Mouse (Mus musculus) left cerebral cortex, postnatal 10 days (tissue): ENCODE measurements around the gene Zfp445. TPM values are rescaled to one million over a fixed set of nuclear protein-coding genes. Genes with fewer than 3 reads are reported as not detected.

Source experiments
- DNase-seq, 2 experiments: peaks; one replicate each; pipeline ENCODE4 v3.0.0; 2021 to 2022; ENCODE audit warnings: low spot score in 2 of 2, mixed read lengths in 1 of 2; ENCODE audit errors: extremely low spot score in 1 of 2
- intact Hi-C: fragments of 180-260 bp; cut with DNase I; formaldehyde crosslinking; loops from one replicate; pipeline ENCODE4 v1.15.1; 2025
- total RNA-seq, 2 experiments: library from RNA; stranded (reverse); gene quantifications; 2 replicates each; pipeline ENCODE4 v1.2.3; 2021

Zfp445 gene
- total RNA-seq, 2 experiments from 2014 or later, result 166 to 172 TPM

DNA sequence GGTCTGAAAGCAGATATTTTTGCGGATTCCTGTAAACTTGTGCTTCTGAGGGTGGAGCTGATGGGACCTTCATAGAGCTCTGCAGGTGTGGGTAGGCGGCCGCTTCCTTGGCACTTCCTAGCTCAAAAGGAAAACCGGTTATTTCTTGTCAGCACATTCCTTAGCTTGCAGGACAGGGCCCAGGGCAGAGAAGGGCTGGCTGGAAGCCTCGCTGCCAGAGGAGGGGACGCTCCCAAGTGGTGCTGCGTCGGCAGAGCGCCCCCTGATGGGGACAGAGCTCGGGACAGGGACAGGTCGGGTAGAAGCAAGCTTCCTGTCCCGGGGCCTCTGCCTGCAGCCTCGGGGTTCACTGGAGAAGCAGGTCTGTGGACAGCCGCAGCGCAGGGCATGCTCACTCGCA, 28.1 kb downstream of the Zfp445 start:
- peak in 1 of 2 experiments; percentile 62 for DNase-seq
- intact Hi-C loops, result no loop called here

DNA sequence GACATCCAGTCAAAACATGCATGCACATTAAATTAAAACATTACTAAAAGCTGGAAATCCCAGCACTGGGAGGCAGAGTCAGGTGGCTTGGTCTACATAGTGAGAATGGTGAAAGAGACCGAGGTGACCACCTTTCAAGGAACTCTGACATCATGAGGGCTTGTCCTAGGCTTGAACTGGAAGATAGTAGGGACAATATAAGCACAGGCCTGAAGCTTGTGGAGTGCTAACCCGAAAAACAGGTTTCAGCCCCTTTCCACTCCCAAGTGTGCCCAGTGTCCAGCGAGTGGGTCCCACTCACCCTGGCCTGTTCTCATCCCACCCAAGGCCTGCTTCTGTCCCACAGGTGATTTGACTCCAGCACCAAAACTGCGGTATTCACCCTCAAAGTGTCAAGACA, 28.6 kb downstream of the Zfp445 start:
- DNase-seq, result no peak
- intact Hi-C loops, result no loop called here

DNA sequence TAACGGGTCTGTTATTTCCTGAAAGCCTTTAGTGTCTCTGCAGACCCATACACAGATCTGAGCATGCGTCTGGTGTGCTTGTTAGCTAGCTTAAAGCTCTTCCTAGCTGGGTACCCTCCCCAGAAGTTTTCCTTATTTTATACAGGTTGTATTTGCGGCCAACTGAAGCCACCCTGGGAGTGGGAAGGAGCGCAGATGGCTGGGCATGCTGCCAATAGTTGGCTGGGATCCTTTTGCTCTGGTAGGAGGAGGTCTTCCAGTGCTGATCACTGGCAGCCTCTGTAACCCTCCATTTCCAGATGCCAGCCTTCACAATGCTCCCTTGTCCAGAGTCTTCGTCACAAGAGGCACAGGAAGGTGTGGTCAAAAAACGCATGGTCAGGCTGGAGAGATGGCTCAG, 29.0 kb downstream of the Zfp445 start:
- intact Hi-C loops, result no loop called here
- peak; percentile 70 to 84 for DNase-seq

DNA sequence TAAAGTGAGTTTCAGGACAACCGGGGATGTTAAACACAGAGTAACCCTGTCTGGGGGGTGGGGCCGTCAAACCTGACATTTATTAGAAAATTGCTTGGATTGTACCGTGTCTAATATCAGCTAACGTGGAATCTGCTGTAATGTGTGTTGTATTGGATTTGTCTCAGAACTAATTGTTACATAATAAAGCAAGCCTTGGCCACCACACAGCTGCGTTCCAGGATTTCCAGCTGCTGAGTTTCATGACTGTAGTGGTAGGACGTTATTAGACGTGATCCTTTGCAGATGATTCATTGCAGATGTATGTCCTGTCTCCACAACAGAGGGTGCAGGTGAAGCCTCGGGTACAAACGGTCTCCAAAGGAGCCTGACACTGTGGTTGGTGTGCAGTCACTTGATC, 29.7 kb downstream of the Zfp445 start:
- no peak for DNase-seq
- intact Hi-C loops, result no loop called here

DNA sequence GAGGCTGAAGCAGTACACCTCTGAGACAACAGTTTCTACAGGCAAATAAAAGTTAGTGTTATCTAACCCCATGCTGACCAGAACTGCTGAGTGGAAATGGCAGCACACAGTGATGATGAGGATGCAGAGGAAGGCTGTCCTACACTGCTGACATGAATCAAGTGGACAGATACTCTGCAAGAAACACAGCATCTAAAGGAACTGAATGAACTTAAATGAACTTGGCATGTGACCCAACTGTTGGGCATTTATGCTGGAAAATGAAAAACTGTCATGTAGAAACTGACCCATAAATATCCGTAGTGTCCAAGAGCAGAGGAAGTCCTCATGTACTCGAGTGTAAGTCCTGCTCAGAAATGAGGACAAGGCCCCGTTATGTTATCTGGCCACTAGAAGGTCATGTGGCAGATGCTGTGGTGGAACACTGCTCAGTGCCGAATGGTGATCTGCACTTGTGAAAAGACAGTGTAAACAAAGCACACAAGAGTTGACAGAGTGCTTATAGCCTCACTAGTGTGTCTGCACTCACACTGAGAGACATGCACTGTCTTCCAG, 35.9 kb downstream of the Zfp445 start:
- intact Hi-C loops, result no loop called here
- no peak for DNase-seq

DNA sequence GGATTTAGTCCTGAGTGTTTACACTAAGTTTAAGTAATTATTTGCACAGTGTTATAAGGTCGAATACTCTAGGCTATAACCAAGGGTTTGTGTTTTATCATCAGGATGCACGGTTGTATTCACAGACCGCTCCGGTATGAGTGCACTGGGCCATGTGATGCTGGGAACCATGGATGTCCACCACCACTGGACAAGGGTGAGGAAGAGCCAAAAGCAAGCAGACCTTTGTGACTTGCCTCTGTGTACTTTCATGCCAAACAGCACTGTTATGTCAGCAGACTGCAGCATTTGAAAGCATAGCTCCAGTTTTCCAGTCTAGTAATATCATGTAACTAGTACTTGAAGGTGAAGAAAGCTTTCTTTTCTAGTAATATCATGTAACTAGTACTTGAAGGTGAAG, 39.1 kb downstream of the Zfp445 start:
- no peak for DNase-seq
- intact Hi-C loops, result no loop called here

DNA sequence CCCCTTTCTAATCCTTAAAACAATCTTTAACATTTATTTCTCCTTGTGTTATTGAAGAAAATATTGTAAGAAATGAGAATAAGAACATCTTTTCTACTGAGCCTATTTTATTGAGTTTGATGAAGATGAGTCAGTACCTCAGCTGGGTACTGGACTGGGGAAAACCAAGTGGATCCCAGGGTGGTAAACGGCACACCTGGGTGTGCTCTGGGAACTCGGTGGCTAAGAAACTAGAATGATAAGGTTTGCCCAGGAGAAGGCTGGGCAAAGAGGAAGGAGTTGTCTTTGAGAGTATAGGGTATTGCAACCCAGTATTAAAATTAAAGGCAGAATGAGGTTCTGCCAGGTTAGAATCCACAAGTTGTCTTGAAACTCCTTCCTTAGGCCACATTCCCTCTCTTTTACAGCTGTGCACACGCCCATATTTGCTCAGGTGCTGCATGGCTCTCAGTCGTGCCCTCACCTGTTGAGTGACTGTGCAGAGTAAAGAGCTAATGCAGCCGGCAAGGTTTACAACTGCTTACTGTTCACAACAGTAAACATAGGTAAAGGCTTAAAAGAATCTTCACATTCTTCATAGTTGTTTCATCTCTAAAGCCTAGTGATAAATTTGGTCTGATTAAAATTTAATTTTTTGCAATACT, 42.3 kb downstream of the Zfp445 start:
- no peak for DNase-seq
- intact Hi-C loops, result no loop called here

DNA sequence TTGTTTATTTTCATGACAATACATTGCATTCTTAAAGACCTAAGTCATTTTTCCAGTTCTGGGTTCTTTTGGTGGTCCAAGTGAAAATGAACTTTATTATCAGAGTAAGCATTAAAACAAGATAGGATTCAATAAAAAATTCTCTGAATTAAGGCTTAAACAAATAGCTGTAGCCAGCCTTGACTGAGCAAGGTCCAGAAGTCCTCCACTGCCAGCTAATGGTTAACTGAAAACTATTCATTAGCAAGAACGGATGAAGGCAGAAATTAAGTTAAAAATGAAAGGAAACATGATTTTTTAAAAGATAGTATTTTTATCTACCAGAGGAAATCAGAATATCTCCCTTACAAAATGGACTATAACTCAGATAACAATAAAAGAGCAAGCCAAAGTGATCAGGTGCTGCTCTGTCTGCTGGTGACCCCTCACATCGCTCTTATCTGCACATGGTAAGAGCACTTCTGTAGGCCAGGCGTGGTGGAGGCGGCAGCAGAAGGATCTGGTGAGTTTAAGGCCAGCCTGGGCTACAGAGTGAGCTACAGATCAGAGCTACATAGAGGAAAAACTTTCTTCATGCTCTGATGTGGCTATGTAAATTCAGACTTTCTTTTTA, 50.5 kb downstream of the Zfp445 start:
- intact Hi-C loops, result no loop called here

DNA sequence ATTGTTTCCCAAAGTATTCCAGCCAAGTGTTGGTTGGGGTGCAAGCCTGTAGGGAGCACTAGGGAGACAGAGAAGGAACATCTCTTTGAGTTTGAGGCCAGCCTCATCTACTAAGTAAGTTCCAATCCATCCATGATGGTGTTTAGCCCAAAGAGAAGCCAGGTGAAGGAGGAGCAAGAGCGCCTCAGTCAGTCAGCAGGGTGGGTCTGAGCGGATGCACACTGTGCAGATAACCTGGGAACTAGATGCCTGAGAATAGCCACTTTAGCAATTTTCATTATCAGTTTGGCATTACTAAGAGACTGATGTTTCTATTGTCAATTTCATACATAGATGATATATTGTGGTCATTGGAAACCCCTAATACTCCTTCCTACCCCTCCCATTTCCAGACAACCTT, 51.0 kb downstream of the Zfp445 start:
- intact Hi-C loops, result no loop called here
- no peak for DNase-seq

More for the DNA sequence above, 50.5 kb downstream of the Zfp445 start:
- no peak for DNase-seq

DNA sequence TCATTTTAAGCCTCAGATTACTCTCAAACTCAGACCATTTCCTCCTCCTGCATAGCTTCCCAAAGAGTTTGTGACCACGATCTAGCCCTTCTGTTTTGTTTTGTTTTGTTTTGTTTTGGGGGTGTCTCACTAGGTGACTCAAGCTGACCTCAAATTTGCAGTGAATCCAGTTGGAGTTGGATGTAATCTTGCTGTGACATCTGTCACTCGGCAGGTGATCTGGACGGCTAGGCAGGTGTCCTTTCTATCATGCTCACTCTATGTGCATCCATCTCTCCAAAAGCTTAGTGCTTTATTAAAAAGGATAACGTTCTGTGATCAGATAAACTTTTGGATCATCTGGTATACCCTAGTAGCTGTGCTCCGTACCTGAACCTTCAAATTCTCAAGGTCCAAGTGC, 53.4 kb downstream of the Zfp445 start:
- intact Hi-C loops, result no loop called here
- no peak for DNase-seq

DNA sequence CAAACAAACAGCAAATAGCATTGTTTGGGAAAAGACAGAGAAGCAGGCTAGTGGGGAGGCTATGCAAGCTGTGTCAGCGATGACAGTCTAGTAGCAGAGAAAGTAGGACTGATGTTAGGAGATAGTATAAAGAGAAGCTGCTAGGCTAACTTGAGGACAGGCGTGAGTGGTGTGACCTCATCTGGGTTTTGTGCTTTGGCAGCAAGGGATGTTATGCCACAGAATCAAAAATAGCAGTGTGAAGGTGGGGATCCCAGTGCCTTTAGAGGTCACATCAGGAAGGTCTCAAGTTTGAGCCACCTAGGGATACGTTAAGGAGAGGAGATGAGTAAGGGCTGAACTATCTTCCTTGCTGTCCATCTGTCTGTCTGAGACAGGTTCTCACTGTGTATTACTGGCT, 55.6 kb downstream of the Zfp445 start:
- DNase-seq, result no peak
- intact Hi-C loops, result no loop called here

DNA sequence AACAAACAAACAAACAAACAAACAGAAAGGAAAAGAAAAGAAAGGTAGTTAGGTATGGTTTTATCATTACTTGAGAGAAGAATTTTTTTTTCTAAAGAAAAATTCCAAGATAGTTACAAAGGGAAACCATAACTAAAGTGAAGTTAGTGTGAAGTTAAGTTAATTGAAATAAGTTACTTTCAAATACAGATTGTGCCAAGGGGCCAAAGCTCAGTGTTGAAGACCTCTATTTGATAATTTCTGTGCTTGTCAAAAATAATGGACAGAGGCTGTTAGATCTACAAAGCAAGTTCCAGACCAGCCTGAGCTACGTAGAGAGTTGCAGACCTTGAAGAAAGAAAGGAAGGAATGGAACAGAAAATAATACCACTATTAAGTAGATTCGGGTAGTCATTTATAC, 58.6 kb downstream of the Zfp445 start:
- intact Hi-C loops, result no loop called here
- no peak for DNase-seq

DNA sequence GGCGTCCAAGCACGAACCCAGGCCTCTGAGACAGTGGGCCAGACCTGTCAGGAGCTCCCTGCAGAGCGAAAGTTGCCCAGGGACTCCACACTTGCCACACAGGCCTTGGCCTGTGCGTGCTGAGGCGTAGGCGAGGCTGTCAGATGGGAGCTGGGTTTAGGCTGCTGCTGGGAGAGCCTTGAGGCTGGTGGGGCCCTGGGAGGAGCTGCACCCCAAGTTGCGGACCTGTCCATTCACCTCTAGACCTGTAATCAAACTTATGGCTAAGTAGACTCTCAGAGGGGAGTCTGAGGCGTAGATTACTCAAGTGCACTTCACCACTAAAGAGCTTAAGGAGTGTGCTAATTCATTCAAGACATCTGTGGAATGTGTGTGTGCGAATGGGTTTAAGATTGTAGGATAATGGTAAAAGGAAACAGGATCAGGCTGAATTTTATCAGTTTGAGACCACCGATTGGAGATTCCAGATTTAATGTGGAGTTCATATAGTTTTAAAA, 59.9 kb downstream of the Zfp445 start:
- no peak for DNase-seq
- intact Hi-C loops, result no loop called here

DNA sequence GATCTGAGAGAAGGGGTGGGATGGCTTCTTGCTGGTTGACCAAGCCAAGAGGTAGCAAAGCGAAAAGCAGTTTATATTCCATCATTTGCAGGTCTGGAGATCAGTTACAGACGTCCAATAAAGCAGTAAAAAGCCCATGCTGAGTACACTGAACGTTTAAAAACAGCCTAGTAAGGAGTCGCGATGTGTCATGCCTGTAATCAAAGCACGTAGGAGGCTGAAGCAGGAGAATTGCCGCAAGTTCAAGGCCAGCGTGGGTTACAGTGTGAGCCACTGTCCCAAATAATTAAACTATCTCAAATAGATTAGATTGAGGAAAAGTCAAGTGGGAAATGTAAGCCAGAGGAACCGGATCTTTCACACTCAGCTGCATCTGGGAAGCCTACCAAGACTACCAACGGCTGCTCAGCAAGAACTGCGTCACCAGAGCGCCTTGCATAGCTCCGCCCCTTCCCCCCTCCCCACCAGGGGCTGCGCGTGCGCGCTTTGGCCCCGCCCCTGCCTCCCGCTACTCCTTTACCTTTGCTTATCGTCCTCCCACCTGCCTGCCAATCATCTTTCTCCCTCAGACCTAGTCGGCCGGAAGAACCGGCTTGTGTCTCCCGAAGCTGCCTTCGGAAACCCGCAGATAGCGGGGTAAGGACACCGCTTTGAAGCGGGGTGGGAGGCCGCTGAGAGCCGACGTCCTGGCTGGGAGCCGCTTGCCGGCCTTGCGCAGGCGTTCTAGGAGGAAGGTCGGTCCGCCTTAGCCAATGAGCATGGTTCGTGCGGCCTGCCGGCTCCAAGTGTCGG, 60.6 kb downstream of the Zfp445 start, which contains the start of gene Tcaim:
Tcaim (plus strand) TSS at position 487 of the 792 bp plus-strand sequence.
- intact Hi-C loops, result no loop called here
- DNase-seq, result peak; percentile 88 to 96

Other genes starting within 250 kb of the Zfp445 start
- not detected for gene Topaz1, start 118.7 kb downstream of the Zfp445 start, total RNA-seq
- gene Tcaim, start 60.5 kb downstream of the Zfp445 start, total RNA-seq, result 10 to 100 TPM; 12.5 to 14.6 TPM
- not detected for gene Gm35549, start 22.0 kb downstream of the Zfp445 start, total RNA-seq
- gene Zkscan7, start 19.7 kb upstream of the Zfp445 start, total RNA-seq, result 1 to 10 TPM; 4.5 to 5.0 TPM
- 1 to 10 TPM; 6.9 to 8.0 TPM for gene Zfp105, start 57.1 kb upstream of the Zfp445 start, total RNA-seq
- 10 to 100 TPM; 19.4 to 21.1 TPM for gene 1110059G10Rik, start 85.0 kb upstream of the Zfp445 start, total RNA-seq
- gene Kif15, start 85.0 kb upstream of the Zfp445 start, total RNA-seq, result 1 to 10 TPM; 3.6 to 4.9 TPM
- gene Tmem42, start 155.3 kb upstream of the Zfp445 start, total RNA-seq, result 10 to 100 TPM; 33.7 to 40.9 TPM
- gene Tgm4, start 168.7 kb upstream of the Zfp445 start, total RNA-seq, result 1 to 10 TPM in 1 of 2 experiments, under 1 TPM in 1; 0.97 to 1.0 TPM
- 10 to 100 TPM; 77.2 to 79.9 TPM for gene Zdhhc3, start 247.2 kb upstream of the Zfp445 start, total RNA-seq
- gene Exosc7, start 247.2 kb upstream of the Zfp445 start, total RNA-seq, result 10 to 100 TPM; 38.4 to 40.1 TPM